Mouse (Mus musculus) adipose tissue, adult 10 weeks (tissue): ENCODE data around the gene R3hdm1. TPM values are rescaled to one million over a fixed set of nuclear protein-coding genes. Genes with fewer than 3 reads are reported as not detected.

Experiments used
- polyA plus RNA-seq: library from polyadenylated mRNA; stranded (reverse); fragments of 350-450 nt; fragmentation: Illumina TruSeq; extraction: RNeasy Lipid Tissue Mini Kit (QIAGEN cat#74804); gene quantifications from one replicate; pipeline ENCODE4 v1.2.3, GENCODE M21; 2014; ENCODE audit warnings: low read depth, low replicate concordance

R3hdm1 gene
- polyA plus RNA-seq: 44.3 TPM

GRCm38 (mm10) chr1:128102641-128103461 is at the start of gene R3hdm1, which contains the start of gene Zranb3:
Gene R3hdm1, plus strand, starts transcription at chr1:128103301.
Gene Zranb3, minus strand, starts transcription at chr1:128103047.

GRCm38 (mm10) chr1:128243627-128243995 is 140.5 kb downstream of the R3hdm1 start, which contains the start of gene Ubxn4:
Gene Ubxn4, plus strand, starts transcription at chr1:128243964.

Other genes starting within 250 kb of the R3hdm1 start
- 1.0 TPM for gene Map3k19, start 248.3 kb upstream of the R3hdm1 start, polyA plus RNA-seq
- gene Rab3gap1, start 234.5 kb upstream of the R3hdm1 start, polyA plus RNA-seq: 32.8 TPM
- 3.1 TPM for gene Zranb3, start 254 bp upstream of the R3hdm1 start, polyA plus RNA-seq
- 55.8 TPM for gene Ubxn4, start 140.7 kb downstream of the R3hdm1 start, polyA plus RNA-seq
- gene Lct, start 225.0 kb downstream of the R3hdm1 start, polyA plus RNA-seq: 0.66 TPM